Mouse (Mus musculus) liver, adult 2 months (tissue): ENCODE data around the gene H13.

Experiments
- CTCF ChIP-seq: fragments of 200-500 bp; IDR thresholded peaks from 2 replicates; pipeline ENCODE4 v1.5.1; 2011; ENCODE audit warnings: low read depth, low read length, control low read depth
- POLR2A ChIP-seq: fragments of 200-500 bp; IDR thresholded peaks from 2 replicates; pipeline ENCODE4 v1.6.1; 2011; ENCODE audit warnings: low read length, control low read depth; ENCODE audit not compliant: insufficient read depth; ENCODE audit errors: extremely low read depth

GRCm38 (mm10) chr2:152724332-152724723 is 55.1 kb downstream of the H13 start:
- TF ChIP-seq POLR2A (no peak), CTCF (no peak)
